In the genomic region with DNA sequence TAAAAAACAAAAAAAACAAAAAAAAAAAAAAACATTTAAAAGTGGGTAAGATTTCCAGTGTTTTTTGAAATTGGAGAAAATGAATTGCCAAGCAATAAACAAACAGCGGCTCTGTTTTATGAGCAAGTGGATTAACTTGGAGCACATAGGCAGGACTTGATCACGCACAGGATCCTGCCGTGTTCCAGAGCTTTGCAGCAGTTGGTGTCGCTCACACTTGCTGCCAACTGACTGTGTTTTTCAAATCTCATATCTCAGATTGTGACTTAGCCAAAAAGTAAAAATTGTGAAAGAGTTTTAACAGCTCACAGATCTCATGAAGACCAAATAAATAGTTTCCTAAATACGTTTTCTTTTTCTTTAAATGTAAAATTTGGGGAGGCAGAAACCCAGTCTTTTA, we compare ENCODE assay signal across 18 mouse cellular contexts.
A peak's percentile ranks its signal among the peaks of the same experiment; 100 is the strongest.
DNase-seq lines count a peak whose midpoint lies in the region; ATAC-seq and TF ChIP-seq lines count a peak whose summit lies in the region.
"Had no signal": no experiment of that assay in that cellular context is flagged by ENCODE, and none has a peak within 500 bp of the region (broad histone marks: within the 10 kb centered on the region; RNA-seq: fewer than 3 reads in every experiment).

No protein-coding gene starts in this region.

- ATAC-seq in forebrain, postnatal 0 days, result 0 out of 2 replicates have a peak, but pooled peaks have one; percentile 29
- no peak for ATAC-seq in forebrain, embryonic 13.5 days
- ATAC-seq: hindbrain, postnatal 0 days had no signal

- intact Hi-C loops in left cerebral cortex, postnatal 4 days (cut with DNase I), result no loop called here

- TF ChIP-seq CTCF in forebrain, postnatal 0 days (IDR thresholded peaks at IDR 0.05; ENCODE audit: low read depth), result no peak
- no peak for TF ChIP-seq CTCF in layer of hippocampus, adult 2 months (conservative IDR thresholded peaks at IDR 0.05)

- DNase-seq in forebrain, postnatal 0 days, result peak; percentile 37
- peak; percentile 14 to 19 for DNase-seq in layer of hippocampus, adult 2 months (ENCODE audit: low spot score in 2 of 2)
- no peak for DNase-seq in layer of hippocampus, postnatal 36 days
- peak; percentile 37 for DNase-seq in urinary bladder, postnatal 14 days (ENCODE audit: low spot score)
- no peak for DNase-seq in urinary bladder, postnatal 25 days (ENCODE audit: low spot score)
- DNase-seq in brain, embryonic 18.5 days (ENCODE audit: low read depth, low spot score), result peak; percentile 8
- DNase-seq in left cerebral cortex, postnatal 4 days, result no peak
- DNase-seq: adrenal gland, postnatal 25 days; cerebellum, adult 11-12 months; cerebellum, adult 9-10 months; cerebellum, postnatal 25 days; gastrocnemius, postnatal 10 days; heart, postnatal 4 days had no signal

- H3K9ac ChIP-seq in forebrain, postnatal 0 days, result no peak overlapping the region
- no peak overlapping the region for H3K9ac ChIP-seq in forebrain, embryonic 13.5 days
- H3K9ac ChIP-seq: embryonic facial prominence, embryonic 12.5 days; heart, embryonic 13.5 days; hindbrain, embryonic 12.5 days had no signal

- H3K27me3 ChIP-seq in forebrain, postnatal 0 days (ENCODE audit: insufficient read depth, low read length), result no peaks in the 10 kb centered on the region
- no peaks in the 10 kb centered on the region for H3K27me3 ChIP-seq in forebrain, embryonic 13.5 days
- H3K27me3 ChIP-seq: embryonic facial prominence, embryonic 12.5 days; heart, embryonic 13.5 days; hindbrain, embryonic 12.5 days had no signal

- 53% methylated on average over 5 of the region's 5 CpGs for WGBS in forebrain, postnatal 0 days
- WGBS in forebrain, embryonic 13.5 days, result 85% methylated on average over 5 of the region's 5 CpGs

- H3K9me3 ChIP-seq in forebrain, postnatal 0 days (ENCODE audit: low read length), result no peaks in the 10 kb centered on the region
- H3K9me3 ChIP-seq in forebrain, embryonic 13.5 days (replicated peaks), result no peaks in the 10 kb centered on the region
- H3K9me3 ChIP-seq: embryonic facial prominence, embryonic 12.5 days; heart, embryonic 13.5 days; hindbrain, embryonic 12.5 days had no signal

- H3K4me3 ChIP-seq in forebrain, postnatal 0 days (ENCODE audit: low read depth, low read length), result no peak overlapping the region
- no peak overlapping the region for H3K4me3 ChIP-seq in forebrain, embryonic 13.5 days
- H3K4me3 ChIP-seq in layer of hippocampus, adult 2 months, result no peak overlapping the region
- H3K4me3 ChIP-seq: embryonic facial prominence, embryonic 12.5 days; heart, embryonic 13.5 days; hindbrain, embryonic 12.5 days had no signal

- no peak overlapping the region for H3K27ac ChIP-seq in forebrain, postnatal 0 days (ENCODE audit: low read depth, low read length)
- H3K27ac ChIP-seq in forebrain, embryonic 13.5 days, result no peak overlapping the region
- H3K27ac ChIP-seq in layer of hippocampus, adult 2 months, result no peak overlapping the region
- H3K27ac ChIP-seq: embryonic facial prominence, embryonic 12.5 days; heart, embryonic 13.5 days; hindbrain, embryonic 12.5 days; hindbrain, postnatal 0 days had no signal

- no peaks in the 10 kb centered on the region; the same call in 1 of the 2 replicates for H3K4me1 ChIP-seq in forebrain, postnatal 0 days (ENCODE audit: insufficient read depth)
- H3K4me1 ChIP-seq in forebrain, embryonic 13.5 days, result no peaks in the 10 kb centered on the region
- H3K4me1 ChIP-seq: embryonic facial prominence, embryonic 12.5 days; heart, embryonic 13.5 days; hindbrain, embryonic 12.5 days had no signal

- H3K36me3 ChIP-seq in forebrain, postnatal 0 days (ENCODE audit: insufficient read depth), result no peaks in the 10 kb centered on the region
- no peaks in the 10 kb centered on the region for H3K36me3 ChIP-seq in forebrain, embryonic 13.5 days (ENCODE audit: poor library complexity, severe bottlenecking)
- H3K36me3 ChIP-seq: embryonic facial prominence, embryonic 12.5 days; heart, embryonic 13.5 days; hindbrain, embryonic 12.5 days had no signal

- H3K4me2 ChIP-seq in forebrain, postnatal 0 days (ENCODE audit: low read depth), result no peak overlapping the region
- H3K4me2 ChIP-seq in forebrain, embryonic 13.5 days, result no peak overlapping the region
- H3K4me2 ChIP-seq: embryonic facial prominence, embryonic 12.5 days; heart, embryonic 13.5 days; hindbrain, embryonic 12.5 days had no signal

Comparison
In these comparisons a context has a peak if more than half of its experiments do, and no peak if none do; other contexts are left out.
1. DNase-seq: peak in forebrain, postnatal 0 days (single experiment), layer of hippocampus, adult 2 months (2 of 2), urinary bladder, postnatal 14 days (single experiment) and brain, embryonic 18.5 days (single experiment); none in layer of hippocampus, postnatal 36 days (0 of 2), urinary bladder, postnatal 25 days (single experiment) and left cerebral cortex, postnatal 4 days (single experiment).